Comparison of ENCODE assay signal across 8 mouse cellular contexts in the genomic region with DNA sequence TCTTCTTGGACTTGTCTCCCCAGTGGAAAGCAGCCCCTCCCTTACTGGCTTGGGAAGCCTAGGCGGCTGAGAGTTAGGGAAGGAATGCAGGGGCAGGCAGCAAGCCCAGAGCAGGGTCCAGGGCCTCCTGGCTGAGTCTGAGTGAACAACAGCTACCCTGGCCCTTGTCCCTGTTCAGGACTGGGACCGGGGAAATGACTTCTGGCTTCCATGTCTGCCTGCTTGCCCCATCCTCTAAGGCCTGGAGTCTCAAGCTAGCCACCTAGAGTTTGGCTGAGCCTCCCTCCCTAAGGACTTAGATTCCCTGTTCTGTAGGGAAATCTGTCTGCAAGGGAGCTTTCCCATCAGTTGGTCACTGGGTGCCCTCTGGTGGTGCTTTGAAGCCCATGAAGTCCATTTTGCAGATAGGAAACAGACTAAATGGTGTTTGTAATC. TPM values are rescaled to one million over a fixed set of nuclear protein-coding genes. Genes with fewer than 3 reads are reported as not detected.
DNase-seq lines count a peak whose midpoint lies in the region; ATAC-seq lines count a peak whose summit lies in the region.

No protein-coding gene starts in this region.

- ATAC-seq in forebrain, embryonic 12.5 days (ENCODE audit: low FRiP score): no peak
- 0 out of 2 replicates have a peak, but pooled peaks have one; percentile 26 for ATAC-seq in stomach, embryonic 16.5 days (ENCODE audit: insufficient read depth, low FRiP score)

- WGBS in forebrain, embryonic 10.5 days: 14% methylated on average over 2 of the region's 2 CpGs
- WGBS in forebrain, embryonic 12.5 days: 16% methylated on average over 2 of the region's 2 CpGs
- 9% methylated on average over 2 of the region's 2 CpGs for WGBS in stomach, embryonic 16.5 days

- H3K36me3 ChIP-seq in forebrain, embryonic 10.5 days (replicated peaks): peaks cover 21% of the 10 kb centered on the region
- H3K36me3 ChIP-seq in forebrain, embryonic 12.5 days (replicated peaks): peaks cover 13% of the 10 kb centered on the region
- 0 out of 2 replicates have a peak, but pooled peaks cover 9% of the 10 kb centered on the region for H3K36me3 ChIP-seq in stomach, embryonic 16.5 days (ENCODE audit: control insufficient read depth, insufficient read depth, low read length)

- H3K4me3 ChIP-seq in forebrain, embryonic 10.5 days: no peak overlapping the region; the same call in 1 of the 2 replicates
- H3K4me3 ChIP-seq in forebrain, embryonic 12.5 days (replicated peaks): no peak overlapping the region
- no peak overlapping the region for H3K4me3 ChIP-seq in stomach, embryonic 16.5 days (replicated peaks; ENCODE audit: low read length)

- peaks cover 39% of the 10 kb centered on the region for H3K27me3 ChIP-seq in forebrain, embryonic 10.5 days (ENCODE audit: poor library complexity, severe bottlenecking)
- peaks cover 30% of the 10 kb centered on the region for H3K27me3 ChIP-seq in forebrain, embryonic 12.5 days
- H3K27me3 ChIP-seq in stomach, embryonic 16.5 days (ENCODE audit: control insufficient read depth, insufficient read depth, low read length): no peaks in the 10 kb centered on the region

- intact Hi-C loops in heart, postnatal 25 days (cut with DNase I): loop anchor here (1.0 to 10.0 kb wide), 4 partner anchors 29 to 125 kb away; a partner anchor contains a TSS

- no peak overlapping the region for H3K27ac ChIP-seq in forebrain, embryonic 10.5 days
- no peak overlapping the region for H3K27ac ChIP-seq in forebrain, embryonic 12.5 days
- no peak overlapping the region for H3K27ac ChIP-seq in stomach, embryonic 16.5 days (ENCODE audit: low read length)

- peak; percentile 56 for DNase-seq in forebrain, embryonic 10.5 days (ENCODE audit: extremely low spot score, low spot score)
- peak; percentile 80 for DNase-seq in Muller cell, postnatal 12 days (ENCODE audit: inconsistent ontology term)
- peak; percentile 76 for DNase-seq in embryo, embryonic 10.5 days (ENCODE audit: low spot score)
- peak; percentile 74 for DNase-seq in heart, postnatal 25 days (ENCODE audit: low spot score)
- peak; percentile 69 to 80 for DNase-seq in layer of hippocampus, postnatal 10 days (ENCODE audit: low spot score in 2 of 2)
- DNase-seq in lung, postnatal 14 days: peak; percentile 82

- peaks cover 36% of the 10 kb centered on the region for H3K4me1 ChIP-seq in forebrain, embryonic 10.5 days
- peaks cover 9% of the 10 kb centered on the region; the same call in 1 of the 2 replicates for H3K4me1 ChIP-seq in forebrain, embryonic 12.5 days
- peaks cover 11% of the 10 kb centered on the region; the same call in 1 of the 2 replicates for H3K4me1 ChIP-seq in stomach, embryonic 16.5 days (ENCODE audit: control insufficient read depth, insufficient read depth, low read length)

- H3K9ac ChIP-seq in forebrain, embryonic 12.5 days: no peak overlapping the region
- H3K9ac ChIP-seq in stomach, embryonic 16.5 days (ENCODE audit: low read length): 0 out of 2 replicates have a peak overlapping the region, but pooled peaks have one; percentile 2

- H3K9me3 ChIP-seq in forebrain, embryonic 10.5 days: no peaks in the 10 kb centered on the region; the same call in 1 of the 2 replicates
- H3K9me3 ChIP-seq in forebrain, embryonic 12.5 days: no peaks in the 10 kb centered on the region
- no peaks in the 10 kb centered on the region for H3K9me3 ChIP-seq in stomach, embryonic 16.5 days (replicated peaks; ENCODE audit: control insufficient read depth, low read length)

- no peak overlapping the region for H3K4me2 ChIP-seq in forebrain, embryonic 12.5 days
- H3K4me2 ChIP-seq in stomach, embryonic 16.5 days (ENCODE audit: low read depth, low read length): peak overlapping the region; percentile 97; the same call in 1 of the 2 replicates

RNA-seq across cellular contexts. Expression of a gene that starts 1.3 kb away (rescaled TPM):
- 1.9 and 2.6 TPM in 2 replicates for polyA plus RNA-seq in forebrain, embryonic 10.5 days (2016; fragmentation: Nextera tagmentation; extraction: Ambion mirVana)
- 1.8 and 2.2 TPM in 2 replicates for polyA plus RNA-seq in forebrain, embryonic 12.5 days (2016; fragmentation: Nextera tagmentation; extraction: Ambion mirVana)
- 1 to 10 TPM; 3.8 to 7.4 TPM for total RNA-seq in heart, postnatal 25 days (2021)
- total RNA-seq in layer of hippocampus, postnatal 10 days (2021): 1 to 10 TPM; 4.0 to 5.5 TPM
- polyA plus RNA-seq in stomach, embryonic 16.5 days (2015; fragmentation: Nextera tagmentation; extraction: Ambion mirVana): 6.0 and 8.7 TPM in 2 replicates

RNA-seq across cellular contexts. Expression of a gene that starts 16.9 kb away (rescaled TPM):
- polyA plus RNA-seq in forebrain, embryonic 10.5 days (2016; fragmentation: Nextera tagmentation; extraction: Ambion mirVana): 0.06 TPM in 1 of 2 replicates, not detected in the other
- polyA plus RNA-seq in forebrain, embryonic 12.5 days (2016; fragmentation: Nextera tagmentation; extraction: Ambion mirVana): not detected in 2 replicates
- not detected for total RNA-seq in heart, postnatal 25 days (2021)
- not detected for total RNA-seq in layer of hippocampus, postnatal 10 days (2021)
- polyA plus RNA-seq in stomach, embryonic 16.5 days (2015; fragmentation: Nextera tagmentation; extraction: Ambion mirVana): 0.14 and 0.32 TPM in 2 replicates

RNA-seq across cellular contexts. Expression of a gene that starts 32.7 kb away (rescaled TPM):
- polyA plus RNA-seq in forebrain, embryonic 10.5 days (2016; fragmentation: Nextera tagmentation; extraction: Ambion mirVana): 24.4 and 25.4 TPM in 2 replicates
- 22.3 and 26.7 TPM in 2 replicates for polyA plus RNA-seq in forebrain, embryonic 12.5 days (2016; fragmentation: Nextera tagmentation; extraction: Ambion mirVana)
- 10 to 100 TPM in 1 of 2 experiments, 1 to 10 TPM in 1; 9.3 to 10.9 TPM for total RNA-seq in heart, postnatal 25 days (2021)
- total RNA-seq in layer of hippocampus, postnatal 10 days (2021): 10 to 100 TPM; 28.4 to 31.1 TPM
- polyA plus RNA-seq in stomach, embryonic 16.5 days (2015; fragmentation: Nextera tagmentation; extraction: Ambion mirVana): 36.5 and 36.9 TPM in 2 replicates

RNA-seq across cellular contexts. Expression of a gene that starts 38.0 kb away (rescaled TPM):
- polyA plus RNA-seq in forebrain, embryonic 10.5 days (2016; fragmentation: Nextera tagmentation; extraction: Ambion mirVana): 0.11 TPM in 1 of 2 replicates, not detected in the other
- 0.06 TPM in 1 of 2 replicates, not detected in the other for polyA plus RNA-seq in forebrain, embryonic 12.5 days (2016; fragmentation: Nextera tagmentation; extraction: Ambion mirVana)
- under 1 TPM; 0.17 to 0.55 TPM for total RNA-seq in heart, postnatal 25 days (2021)
- under 1 TPM; 0.59 to 0.71 TPM for total RNA-seq in layer of hippocampus, postnatal 10 days (2021)
- polyA plus RNA-seq in stomach, embryonic 16.5 days (2015; fragmentation: Nextera tagmentation; extraction: Ambion mirVana): 1.0 and 1.1 TPM in 2 replicates

RNA-seq across cellular contexts. Expression of a gene that starts 59.2 kb away (rescaled TPM):
- polyA plus RNA-seq in forebrain, embryonic 10.5 days (2016; fragmentation: Nextera tagmentation; extraction: Ambion mirVana): 103 and 104 TPM in 2 replicates
- 83.9 and 88.4 TPM in 2 replicates for polyA plus RNA-seq in forebrain, embryonic 12.5 days (2016; fragmentation: Nextera tagmentation; extraction: Ambion mirVana)
- 10 to 100 TPM; 40.0 to 43.9 TPM for total RNA-seq in heart, postnatal 25 days (2021)
- total RNA-seq in layer of hippocampus, postnatal 10 days (2021): 10 to 100 TPM; 61.1 to 72.9 TPM
- polyA plus RNA-seq in stomach, embryonic 16.5 days (2015; fragmentation: Nextera tagmentation; extraction: Ambion mirVana): 40.5 and 41.4 TPM in 2 replicates
